10 mouse cellular contexts compared by ENCODE assay signal in the genomic region with DNA sequence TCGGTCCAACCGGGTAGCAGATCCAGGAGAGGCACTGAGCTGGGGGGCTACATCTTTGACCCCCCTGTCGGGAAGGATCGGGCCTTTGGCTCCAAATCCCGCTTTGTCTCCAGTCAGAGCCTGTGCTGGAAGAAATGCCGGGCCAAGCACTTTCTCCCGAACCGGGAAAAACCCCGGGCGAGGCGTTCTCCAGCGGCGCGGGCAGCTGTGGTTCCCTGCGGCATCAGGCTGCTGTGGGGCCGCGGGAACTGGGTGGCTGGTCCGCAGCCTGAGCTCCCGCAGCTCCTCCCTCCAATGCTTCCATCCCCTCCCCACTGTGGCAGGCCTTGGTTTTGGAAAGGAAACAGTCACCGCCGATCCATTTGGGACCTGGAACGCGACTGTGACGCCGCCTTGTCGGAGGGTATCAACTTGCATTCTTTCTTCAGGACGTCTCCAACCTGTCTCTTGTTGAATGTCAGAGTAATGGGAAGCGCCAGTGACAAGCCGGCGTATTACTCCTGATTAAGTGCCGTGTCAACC. TPM values are rescaled to one million over a fixed set of nuclear protein-coding genes. Genes with fewer than 3 reads are reported as not detected.
DNase-seq lines count a peak whose midpoint lies in the region; ATAC-seq and TF ChIP-seq lines count a peak whose summit lies in the region.
"Had no signal": no experiment of that assay in that cellular context is flagged by ENCODE, and none has a peak within 500 bp of the region (broad histone marks: within the 10 kb centered on the region; RNA-seq: fewer than 3 reads in every experiment).

No protein-coding gene starts in this region.

- H3K4me1 ChIP-seq in G1E (ENCODE audit: insufficient read depth, low read depth, low read length): no peaks in the 10 kb centered on the region
- H3K4me1 ChIP-seq in heart, embryonic 15.5 days (replicated peaks): peaks cover 36% of the 10 kb centered on the region
- H3K4me1 ChIP-seq in midbrain, embryonic 11.5 days (ENCODE audit: control insufficient read depth, insufficient read depth, low read length): peaks cover 19% of the 10 kb centered on the region

- H3K27me3 ChIP-seq in G1E (ENCODE audit: insufficient read depth, low read length): no peaks in the 10 kb centered on the region; the same call in 1 of the 2 replicates
- peaks cover 97% of the 10 kb centered on the region for H3K27me3 ChIP-seq in heart, embryonic 15.5 days
- peaks cover 88% of the 10 kb centered on the region for H3K27me3 ChIP-seq in midbrain, embryonic 11.5 days (ENCODE audit: control insufficient read depth, insufficient read depth, low read length)

- ATAC-seq in G1E (ENCODE audit: extremely low read depth, insufficient number of reproducible peaks, low FRiP score, poor library complexity, severe bottlenecking): no peak
- ATAC-seq in heart, embryonic 15.5 days (replicated peaks; ENCODE audit: insufficient number of reproducible peaks, insufficient read depth, low FRiP score, low read depth): no peak
- no peak for ATAC-seq in midbrain, embryonic 11.5 days (ENCODE audit: low FRiP score)
- no peak for ATAC-seq in megakaryocyte-erythroid progenitor cell, adult 5-6 weeks (replicated peaks; ENCODE audit: low FRiP score, low TSS enrichment, poor library complexity, severe bottlenecking)

- intact Hi-C loops in heart, postnatal 36 days (cut with DNase I): loop anchor here (5.0 kb wide), 1 partner anchor 113 kb away; no protein-coding TSS in a partner anchor
- intact Hi-C loops in left cerebral cortex, postnatal 36 days (cut with DNase I): loop anchor here (5.0 kb wide), 2 partner anchors 113 to 1263 kb away; no protein-coding TSS in a partner anchor

- TF ChIP-seq CTCF in G1E (IDR thresholded peaks at IDR 0.05; ENCODE audit: low read depth, low read length): no peak

- H3K9ac ChIP-seq in heart, embryonic 15.5 days: no peak overlapping the region
- peak overlapping the region; percentile 61 for H3K9ac ChIP-seq in midbrain, embryonic 11.5 days (ENCODE audit: low read length)
- H3K9ac ChIP-seq: liver, embryonic 14.5 days had no signal

- WGBS in heart, embryonic 15.5 days: 2% methylated on average over 31 of the region's 31 CpGs
- WGBS in midbrain, embryonic 11.5 days: under 1% methylated on average over 31 of the region's 31 CpGs

- no peak overlapping the region for H3K27ac ChIP-seq in heart, embryonic 15.5 days
- H3K27ac ChIP-seq in midbrain, embryonic 11.5 days (ENCODE audit: low read depth, low read length): peak overlapping the region; percentile 45
- H3K27ac ChIP-seq: liver, embryonic 14.5 days had no signal

- H3K4me2 ChIP-seq in heart, embryonic 15.5 days: peak overlapping the region; percentile 95
- peak overlapping the region; percentile 86 for H3K4me2 ChIP-seq in midbrain, embryonic 11.5 days

- no peaks in the 10 kb centered on the region for H3K36me3 ChIP-seq in G1E (replicated peaks)
- H3K36me3 ChIP-seq in heart, embryonic 15.5 days: no peaks in the 10 kb centered on the region
- no peaks in the 10 kb centered on the region for H3K36me3 ChIP-seq in midbrain, embryonic 11.5 days (ENCODE audit: control insufficient read depth, insufficient read depth, low read length)

- peak overlapping the region; percentile 16; the same call in 1 of the 2 replicates for H3K4me3 ChIP-seq in G1E (ENCODE audit: low read depth, low read length)
- peak overlapping the region; percentile 56 for H3K4me3 ChIP-seq in heart, embryonic 15.5 days
- H3K4me3 ChIP-seq in midbrain, embryonic 11.5 days (ENCODE audit: low read depth, low read length): peak overlapping the region; percentile 60

- DNase-seq in heart, adult 11 months: peak; percentile 75
- DNase-seq in heart, postnatal 36 days: no peak
- DNase-seq in G1E (ENCODE audit: low spot score): no peak
- peak; percentile 96 for DNase-seq in midbrain, embryonic 11.5 days (ENCODE audit: low spot score, missing footprints)
- no peak for DNase-seq in urinary bladder, postnatal 10 days (ENCODE audit: low spot score)
- no peak for DNase-seq in left cerebral cortex, postnatal 36 days (ENCODE audit: low spot score in 2 of 2)

- H3K9me3 ChIP-seq in G1E (replicated peaks): peaks cover 71% of the 10 kb centered on the region
- no peaks in the 10 kb centered on the region for H3K9me3 ChIP-seq in heart, embryonic 15.5 days (replicated peaks)
- H3K9me3 ChIP-seq in midbrain, embryonic 11.5 days (ENCODE audit: control insufficient read depth, low read length): no peaks in the 10 kb centered on the region

RNA-seq across cellular contexts. Expression of gene Barhl2, which starts 1.2 kb away (rescaled TPM):
- total RNA-seq in heart, postnatal 36 days (2021): not detected
- total RNA-seq in G1E (2014; fragmentation: Nextera tagmentation): not detected in 2 replicates
- total RNA-seq in G1E (2017): 0.06 TPM in 1 of 2 replicates, not detected in the other
- polyA plus RNA-seq in G1E (2012): not detected in 2 replicates
- not detected in 2 replicates for polyA plus RNA-seq in heart, embryonic 15.5 days (2015; fragmentation: Nextera tagmentation; extraction: Ambion mirVana)
- 10.3 and 12.4 TPM in 2 replicates for polyA plus RNA-seq in midbrain, embryonic 11.5 days (2014; fragmentation: Nextera tagmentation; extraction: Ambion mirVana)
- total RNA-seq in left cerebral cortex, postnatal 36 days (2021): 1 to 10 TPM in 1 of 2 experiments, under 1 TPM in 1; 0.62 to 1.2 TPM
- total RNA-seq in megakaryocyte-erythroid progenitor cell, adult 5-6 weeks (2014; fragmentation: Nextera tagmentation): not detected in 2 replicates
- total RNA-seq in megakaryocyte-erythroid progenitor cell, adult 5-6 weeks (2017): not detected in 2 replicates
- total RNA-seq: common myeloid progenitor, adult 5-6 weeks had no signal

Comparison
In these comparisons a context has a peak if more than half of its experiments do, and no peak if none do; other contexts are left out.
1. DNase-seq: peak in heart, adult 11 months (single experiment) and midbrain, embryonic 11.5 days (single experiment); none in heart, postnatal 36 days (0 of 2), G1E (single experiment), urinary bladder, postnatal 10 days (single experiment) and left cerebral cortex, postnatal 36 days (0 of 2).
2. Peak in every context shown above with its lines, with median percentiles within 50 percentile points of each other: H3K4me3 ChIP-seq.